Mouse (Mus musculus) neural tube, embryonic 13.5 days (tissue): ENCODE results near the gene Urb1. TPM values are rescaled to one million over a fixed set of nuclear protein-coding genes. Genes with fewer than 3 reads are reported as not detected.

Experiments used
- ATAC-seq: fragments of 200-750 bp; cut with Nextera tagmentation; 2 replicates; pipeline ENCODE4 v1.8.0; 2017; ENCODE audit warnings: low read depth, mild to moderate bottlenecking, moderate TSS enrichment, moderate library complexity
- H3K27ac ChIP-seq: fragments of 300-500 bp; sonication (generic); replicated peaks from 2 replicates; pipeline ENCODE4 v1.5.1; 2015; ENCODE audit warnings: moderate library complexity, mild to moderate bottlenecking, inconsistent platforms
- H3K27me3 ChIP-seq: fragments of 300-500 bp; sonication (generic); 2 replicates; pipeline ENCODE4 v1.6.1; 2015; ENCODE audit warnings: mild to moderate bottlenecking, inconsistent platforms
- H3K36me3 ChIP-seq: fragments of 300-500 bp; sonication (generic); 2 replicates; pipeline ENCODE4 v1.6.1; 2015; ENCODE audit warnings: mild to moderate bottlenecking, inconsistent platforms
- H3K4me1 ChIP-seq: fragments of 300-500 bp; sonication (generic); replicated peaks from 2 replicates; pipeline ENCODE4 v1.6.1; 2015; ENCODE audit warnings: inconsistent platforms
- H3K4me2 ChIP-seq: fragments of 300-500 bp; sonication (generic); 2 replicates; pipeline ENCODE4 v1.6.1; 2015; ENCODE audit warnings: inconsistent platforms, mild to moderate bottlenecking, moderate library complexity
- H3K4me3 ChIP-seq: fragments of 300-500 bp; sonication (generic); 2 replicates; pipeline ENCODE4 v1.5.1; 2015; ENCODE audit warnings: mild to moderate bottlenecking, inconsistent platforms
- H3K9ac ChIP-seq: fragments of 300-500 bp; sonication (generic); 2 replicates; pipeline ENCODE4 v1.6.1; 2015; ENCODE audit warnings: moderate library complexity, mild to moderate bottlenecking, inconsistent platforms
- H3K9me3 ChIP-seq: fragments of 300-500 bp; sonication (generic); 2 replicates; pipeline ENCODE4 v1.6.1; 2016; ENCODE audit warnings: inconsistent platforms
- WGBS: fragments of 180-500 bp; shearing (Covaris S2); methylation state at CpG from one replicate; pipeline ENCODE4 v1.1.7; 2015; 5-methylcytosine and 5-hydroxymethylcytosine counted together
- polyA plus RNA-seq: library from polyadenylated mRNA; unstranded; fragments of >200 nt; fragmentation: Nextera tagmentation; extraction: Ambion mirVana; gene quantifications from 2 replicates; pipeline ENCODE4 v1.2.1, GENCODE M21; 2015

The Urb1 gene
- polyA plus RNA-seq, 1 experiment from 2014 or later = 8.8 TPM

DNA sequence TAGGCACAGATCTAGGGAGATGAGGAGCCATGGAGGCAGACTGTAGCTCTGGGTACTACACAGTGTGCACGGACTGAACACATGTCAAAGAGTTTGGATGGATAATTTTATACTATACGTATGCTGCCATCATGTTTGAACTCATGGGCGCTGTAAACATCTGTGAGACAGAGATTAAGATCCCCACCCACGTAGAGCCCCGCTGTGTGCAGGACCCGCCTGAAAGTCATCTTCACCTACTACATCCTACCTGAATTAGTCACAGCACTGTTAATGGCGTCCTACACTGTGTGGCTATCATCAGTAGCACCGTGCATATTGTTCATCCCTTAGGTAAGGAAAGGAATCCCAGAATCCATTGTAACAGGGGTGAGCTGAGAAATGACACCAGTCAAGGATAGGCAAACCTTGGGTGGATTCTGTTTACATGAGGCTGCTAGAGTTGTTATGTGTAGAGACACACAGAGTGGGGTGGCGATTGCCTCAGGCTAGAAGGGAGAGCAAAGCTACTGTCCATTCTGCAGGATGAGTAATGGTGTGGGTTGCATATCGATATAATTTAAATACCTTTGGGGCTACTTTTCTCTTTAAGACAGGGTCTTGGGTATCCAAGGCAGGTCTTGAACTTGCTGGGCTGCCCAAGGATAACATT is 12.2 kb upstream of the Urb1 start:
- H3K9ac ChIP-seq = no peak overlapping the region
- H3K4me1 ChIP-seq = no peaks in the 10 kb centered on the region
- peaks cover 4% of the 10 kb centered on the region for H3K27me3 ChIP-seq
- no peaks in the 10 kb centered on the region for H3K36me3 ChIP-seq
- H3K4me2 ChIP-seq = no peak overlapping the region
- H3K9me3 ChIP-seq = no peaks in the 10 kb centered on the region
- WGBS = 90% methylated on average over 10 of the region's 10 CpGs
- H3K27ac ChIP-seq = no peak overlapping the region
- no peak for ATAC-seq
- H3K4me3 ChIP-seq = no peak overlapping the region

DNA sequence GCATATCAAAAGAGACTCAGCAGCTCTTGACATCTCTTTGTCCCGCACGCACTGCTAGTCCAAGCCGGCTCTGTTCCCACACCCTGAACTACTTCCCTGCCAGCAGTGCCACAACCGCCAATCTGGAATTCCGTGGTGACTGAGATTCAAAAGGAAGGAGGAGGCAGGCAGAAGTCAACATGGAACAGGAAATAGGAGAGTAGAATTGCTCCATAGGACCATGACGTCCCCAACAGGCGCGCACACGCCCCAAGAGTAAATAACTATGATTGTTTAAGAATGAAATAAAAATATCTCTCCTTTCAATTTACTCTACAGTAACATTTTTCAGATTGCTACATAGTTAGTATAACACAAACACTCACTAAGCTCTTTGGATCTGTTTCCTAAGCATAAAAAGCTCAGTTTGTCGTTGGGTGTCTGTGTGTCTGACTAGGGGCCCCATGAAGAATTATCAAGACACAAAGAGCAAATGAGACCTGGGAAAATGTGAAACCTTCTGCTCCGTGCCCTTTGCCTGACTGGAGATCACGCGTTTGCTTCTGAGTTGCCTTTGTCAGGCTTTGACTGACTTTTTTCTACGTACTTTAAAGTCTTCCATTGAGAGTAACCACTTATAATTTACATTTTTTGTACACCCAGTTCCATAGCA is 11.0 kb upstream of the Urb1 start:
- WGBS = 85% methylated on average over 14 of the region's 14 CpGs
- Histone ChIP-seq H3K9ac (no peak overlapping the region), H3K27me3 (peaks cover 4% of the 10 kb centered on the region), H3K9me3 (no peaks in the 10 kb centered on the region), H3K36me3 (no peaks in the 10 kb centered on the region), H3K4me2 (no peak overlapping the region), H3K4me3 (no peak overlapping the region), H3K4me1 (no peaks in the 10 kb centered on the region), H3K27ac (no peak overlapping the region)
- no peak for ATAC-seq

DNA sequence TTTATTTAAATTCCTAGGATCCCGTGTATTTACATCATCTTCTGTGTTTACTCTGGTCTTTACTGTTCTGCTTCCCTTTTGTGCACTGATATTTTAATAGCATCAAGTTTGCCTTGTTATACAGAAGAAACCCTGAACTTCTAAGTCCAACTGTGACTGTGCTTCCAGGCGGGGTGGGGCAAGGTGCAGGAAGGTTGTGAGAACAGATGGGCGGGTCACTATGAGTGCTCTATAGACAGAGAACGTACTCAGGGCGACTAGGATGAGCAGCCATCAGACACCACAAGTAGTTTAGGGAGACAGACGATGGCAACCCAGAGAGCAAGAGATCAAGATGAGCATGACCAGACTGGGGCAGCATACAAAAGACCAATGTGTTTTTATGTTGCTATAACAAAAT is 10.1 kb upstream of the Urb1 start:
- peaks cover 4% of the 10 kb centered on the region; the same call in 1 of the 2 replicates for H3K27me3 ChIP-seq
- no peaks in the 10 kb centered on the region for H3K36me3 ChIP-seq
- no peaks in the 10 kb centered on the region for H3K9me3 ChIP-seq
- WGBS = 83% methylated on average over 6 of the region's 6 CpGs
- H3K27ac ChIP-seq = no peak overlapping the region
- ATAC-seq = no peak
- H3K4me2 ChIP-seq = no peak overlapping the region
- no peak overlapping the region for H3K9ac ChIP-seq
- no peak overlapping the region for H3K4me3 ChIP-seq
- no peaks in the 10 kb centered on the region for H3K4me1 ChIP-seq

DNA sequence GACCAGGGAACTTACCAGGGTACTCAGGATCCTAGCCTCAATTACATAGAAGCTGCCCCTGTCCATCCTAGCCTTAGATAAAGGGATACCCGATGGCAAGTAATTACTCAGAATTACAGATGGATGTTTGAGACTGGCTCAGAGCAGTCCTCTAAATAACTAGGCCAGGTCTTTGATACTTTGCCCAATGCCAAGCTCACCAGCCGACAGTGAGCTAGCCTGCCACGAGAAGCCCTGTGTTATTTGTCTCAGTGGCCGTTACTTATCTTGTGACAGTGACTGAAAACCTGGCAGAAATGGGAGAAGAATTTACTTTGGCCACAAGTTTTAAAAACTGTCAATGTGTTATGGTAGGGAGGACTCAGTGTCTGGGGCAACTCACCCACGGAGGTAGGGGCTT is 1.9 kb upstream of the Urb1 start:
- Histone ChIP-seq H3K9me3 (no peaks in the 10 kb centered on the region), H3K4me3 (no peak overlapping the region), H3K4me1 (peaks cover 20% of the 10 kb centered on the region), H3K27me3 (no peaks in the 10 kb centered on the region), H3K4me2 (no peak overlapping the region), H3K9ac (no peak overlapping the region), H3K36me3 (no peaks in the 10 kb centered on the region), H3K27ac (no peak overlapping the region)
- WGBS = 84% methylated on average over 5 of the region's 5 CpGs
- ATAC-seq = no peak

DNA sequence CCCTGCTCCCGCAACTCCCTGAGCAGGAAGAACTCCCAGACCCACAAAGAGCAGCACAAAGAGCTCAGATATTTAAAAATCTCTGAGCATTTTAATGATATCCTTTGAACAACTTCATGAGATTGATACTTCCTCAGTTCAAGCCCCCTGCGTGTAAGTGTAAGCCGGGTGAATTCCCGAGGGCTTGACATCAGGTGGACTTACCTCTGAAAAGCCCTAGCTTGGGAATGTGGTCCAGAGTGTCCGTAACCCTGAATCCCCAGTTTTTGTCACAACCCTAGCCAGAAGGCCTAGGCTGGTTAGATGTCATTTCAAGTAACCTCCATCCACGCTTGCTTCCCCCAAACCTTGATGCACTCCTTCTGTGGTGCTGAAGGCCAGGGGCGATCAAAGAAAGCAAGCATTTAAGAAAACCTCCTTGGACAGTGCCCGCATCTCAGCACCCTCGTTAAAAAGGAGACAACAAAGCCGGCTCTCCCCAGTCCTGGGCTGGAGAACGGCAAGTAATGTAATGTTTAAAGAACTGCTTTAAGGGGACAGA is 573 bp upstream of the Urb1 start:
- Histone ChIP-seq H3K9me3 (no peaks in the 10 kb centered on the region), H3K27me3 (no peaks in the 10 kb centered on the region), H3K4me1 (peaks cover 20% of the 10 kb centered on the region), H3K9ac (peak overlapping the region; percentile 70), H3K27ac (peak overlapping the region; percentile 59), H3K4me2 (peak overlapping the region; percentile 75), H3K36me3 (0 out of 2 replicates have a peak, but pooled peaks cover 3% of the 10 kb centered on the region), H3K4me3 (peak overlapping the region; percentile 73)
- WGBS = 55% methylated on average over 11 of the region's 11 CpGs
- peak; percentile 32 for ATAC-seq

DNA sequence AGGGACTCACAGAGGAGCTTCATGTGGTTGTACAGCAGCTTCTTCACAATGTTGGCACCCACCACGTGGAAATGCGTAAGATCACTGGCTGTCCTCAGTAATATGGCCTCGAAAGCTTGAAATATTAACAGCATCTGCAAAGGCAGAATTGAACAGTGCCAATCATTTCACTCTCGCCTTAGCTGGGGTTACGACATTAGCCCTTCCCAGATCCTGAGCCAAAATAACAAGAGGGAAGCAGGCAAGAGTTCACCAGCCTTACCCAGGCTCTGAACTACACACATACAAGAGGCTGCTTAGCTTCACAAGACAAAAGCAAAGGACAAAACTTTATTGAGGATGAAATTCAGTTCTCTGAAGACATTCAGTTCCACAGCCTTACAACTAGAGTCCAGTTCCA is 5.7 kb downstream of the Urb1 start:
- Histone ChIP-seq H3K9me3 (no peaks in the 10 kb centered on the region), H3K27me3 (no peaks in the 10 kb centered on the region), H3K4me1 (peaks cover 8% of the 10 kb centered on the region), H3K9ac (no peak overlapping the region), H3K27ac (no peak overlapping the region), H3K4me2 (no peak overlapping the region), H3K4me3 (no peak overlapping the region), H3K36me3 (peaks cover 57% of the 10 kb centered on the region)
- ATAC-seq = no peak
- WGBS = 96% methylated on average over 5 of the region's 5 CpGs

DNA sequence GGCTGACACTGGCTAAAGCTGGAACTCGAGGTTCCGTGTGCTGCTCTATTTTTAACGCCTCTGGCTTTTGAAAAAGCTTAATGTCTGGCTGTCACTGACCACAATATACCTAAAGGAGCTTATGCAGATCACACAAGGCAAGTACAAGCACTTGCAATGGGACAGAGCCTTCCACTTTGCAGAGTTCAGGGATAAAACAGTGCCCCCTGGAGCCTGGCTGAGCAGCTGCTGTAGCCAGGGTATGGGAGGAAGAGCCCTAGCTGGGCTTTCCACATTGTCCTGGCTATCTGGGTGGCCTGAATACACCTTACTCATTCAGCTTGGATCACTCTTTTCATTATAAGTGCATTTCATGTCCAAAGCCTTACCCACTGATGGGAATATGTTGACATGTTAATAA is 8.3 kb downstream of the Urb1 start:
- Histone ChIP-seq H3K27me3 (no peaks in the 10 kb centered on the region), H3K9ac (no peak overlapping the region), H3K4me2 (no peak overlapping the region), H3K27ac (no peak overlapping the region), H3K9me3 (no peaks in the 10 kb centered on the region), H3K4me1 (no peaks in the 10 kb centered on the region), H3K4me3 (no peak overlapping the region), H3K36me3 (peaks cover 79% of the 10 kb centered on the region)
- 90% methylated on average over 3 of the region's 3 CpGs for WGBS
- no peak for ATAC-seq

DNA sequence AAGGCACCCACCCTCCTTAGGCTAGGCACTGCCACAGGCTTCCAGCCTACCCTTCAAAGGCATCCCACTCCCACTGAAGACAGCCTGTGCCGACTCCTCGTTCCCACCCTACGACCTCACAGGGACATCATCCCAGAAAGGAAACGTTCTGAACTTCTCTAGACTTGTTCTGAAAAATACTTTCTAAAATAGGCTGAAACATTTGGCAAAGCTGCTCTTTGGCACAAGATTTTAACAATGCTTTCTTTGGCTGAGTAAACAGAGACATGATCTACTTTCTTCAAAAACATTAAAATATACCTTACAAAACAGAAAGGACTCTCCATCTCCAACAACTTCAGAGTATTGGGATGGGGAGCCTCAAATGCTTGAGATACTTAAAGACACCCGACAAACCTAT is 9.0 kb downstream of the Urb1 start:
- Histone ChIP-seq H3K4me1 (no peaks in the 10 kb centered on the region), H3K27ac (no peak overlapping the region), H3K27me3 (no peaks in the 10 kb centered on the region), H3K4me3 (no peak overlapping the region), H3K4me2 (no peak overlapping the region), H3K9ac (no peak overlapping the region), H3K36me3 (peaks cover 85% of the 10 kb centered on the region), H3K9me3 (no peaks in the 10 kb centered on the region)
- 96% methylated on average over 5 of the region's 5 CpGs for WGBS
- no peak for ATAC-seq

DNA sequence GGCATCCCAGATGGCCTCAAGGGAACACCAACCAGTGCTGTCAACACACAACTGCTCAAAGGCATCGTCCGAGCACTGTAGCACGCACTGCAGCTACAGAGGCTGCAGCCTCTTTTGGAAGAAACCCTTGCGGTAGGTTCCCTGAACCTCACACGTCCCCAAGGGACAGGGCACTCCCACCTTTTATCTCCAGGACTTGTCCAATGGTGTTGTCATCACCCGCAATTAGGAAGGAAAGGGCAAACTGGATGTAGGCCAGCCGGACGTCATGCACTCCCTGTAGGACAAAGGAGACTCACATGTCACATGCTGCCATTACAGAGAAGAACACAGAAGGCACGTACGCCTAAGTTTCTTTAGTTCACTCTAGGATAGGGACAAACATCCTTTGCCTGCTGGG is 10.4 kb downstream of the Urb1 start:
- Histone ChIP-seq H3K4me2 (no peak overlapping the region), H3K4me1 (no peaks in the 10 kb centered on the region), H3K27ac (no peak overlapping the region), H3K9ac (no peak overlapping the region), H3K36me3 (peaks cover 86% of the 10 kb centered on the region), H3K27me3 (no peaks in the 10 kb centered on the region), H3K9me3 (no peaks in the 10 kb centered on the region), H3K4me3 (no peak overlapping the region)
- no peak for ATAC-seq
- WGBS = 90% methylated on average over 10 of the region's 10 CpGs

DNA sequence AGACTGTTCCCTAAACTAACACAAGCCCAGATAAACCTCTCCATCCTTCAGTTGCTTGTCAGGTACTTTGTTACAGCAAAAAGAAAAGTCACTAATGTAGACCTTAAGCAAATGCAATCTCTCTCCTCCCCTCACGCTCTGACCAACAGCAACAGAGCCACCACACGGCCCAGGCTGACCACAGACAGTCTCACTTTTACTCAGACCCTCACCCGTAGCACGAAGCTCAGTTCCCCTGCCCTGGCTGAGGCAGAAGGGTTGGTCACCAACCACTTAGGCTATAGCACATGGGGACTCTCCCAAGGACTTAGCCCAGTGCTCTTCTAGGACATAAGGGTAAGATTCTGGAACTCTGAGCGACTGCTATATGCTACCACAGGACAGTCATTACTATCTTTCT is 11.4 kb downstream of the Urb1 start:
- no peak for ATAC-seq
- Histone ChIP-seq H3K27ac (no peak overlapping the region), H3K9ac (no peak overlapping the region), H3K4me2 (no peak overlapping the region), H3K36me3 (peaks cover 86% of the 10 kb centered on the region), H3K27me3 (no peaks in the 10 kb centered on the region), H3K9me3 (no peaks in the 10 kb centered on the region), H3K4me1 (no peaks in the 10 kb centered on the region), H3K4me3 (no peak overlapping the region)
- 90% methylated on average over 5 of the region's 5 CpGs for WGBS

DNA sequence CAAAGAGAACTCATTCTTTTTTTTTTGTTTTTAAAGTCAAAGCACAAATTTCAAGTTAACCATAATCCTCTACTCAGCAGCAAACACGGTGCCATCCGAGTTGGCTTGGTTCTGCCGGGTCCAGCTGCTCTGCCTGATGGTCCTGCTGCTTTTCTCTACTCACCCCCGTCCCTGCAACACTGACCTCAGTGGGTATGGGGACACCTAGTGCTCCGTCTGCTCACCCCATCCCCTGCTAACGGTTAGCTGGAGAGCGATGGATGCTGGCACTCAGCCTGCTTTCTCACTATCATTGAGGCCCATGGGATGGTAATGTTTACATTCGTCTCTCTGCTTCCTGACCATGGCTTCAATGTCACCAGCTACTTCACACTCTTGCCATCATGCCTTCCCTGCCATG is 11.8 kb downstream of the Urb1 start:
- Histone ChIP-seq H3K9ac (no peak overlapping the region), H3K27ac (no peak overlapping the region), H3K4me2 (no peak overlapping the region), H3K36me3 (peaks cover 87% of the 10 kb centered on the region), H3K27me3 (no peaks in the 10 kb centered on the region), H3K9me3 (no peaks in the 10 kb centered on the region), H3K4me3 (no peak overlapping the region), H3K4me1 (no peaks in the 10 kb centered on the region)
- 89% methylated on average over 8 of the region's 8 CpGs for WGBS
- no peak for ATAC-seq

DNA sequence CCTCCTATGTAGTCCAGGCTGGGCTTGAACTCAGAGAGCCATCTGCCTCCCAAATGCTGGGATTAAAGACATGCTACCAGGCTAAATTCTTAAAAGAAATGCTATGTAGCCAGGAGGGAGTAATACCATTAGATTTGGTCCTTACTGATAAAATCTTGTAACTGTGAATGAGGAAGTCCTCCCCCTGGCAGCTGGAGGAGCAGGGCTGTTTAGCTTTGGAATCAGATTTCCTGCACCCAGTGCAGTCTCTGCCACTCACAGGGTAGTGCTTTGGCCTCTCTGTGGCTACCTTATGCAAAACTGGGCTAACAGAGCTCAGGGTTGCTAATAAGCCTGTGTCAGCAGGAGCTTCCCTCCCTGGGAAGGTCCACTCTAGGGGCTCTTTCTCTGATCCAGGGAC is 15.5 kb downstream of the Urb1 start:
- Histone ChIP-seq H3K27ac (no peak overlapping the region), H3K9ac (no peak overlapping the region), H3K36me3 (peaks cover 95% of the 10 kb centered on the region), H3K4me2 (no peak overlapping the region), H3K4me1 (no peaks in the 10 kb centered on the region), H3K27me3 (no peaks in the 10 kb centered on the region), H3K4me3 (no peak overlapping the region), H3K9me3 (no peaks in the 10 kb centered on the region)
- ATAC-seq = no peak

DNA sequence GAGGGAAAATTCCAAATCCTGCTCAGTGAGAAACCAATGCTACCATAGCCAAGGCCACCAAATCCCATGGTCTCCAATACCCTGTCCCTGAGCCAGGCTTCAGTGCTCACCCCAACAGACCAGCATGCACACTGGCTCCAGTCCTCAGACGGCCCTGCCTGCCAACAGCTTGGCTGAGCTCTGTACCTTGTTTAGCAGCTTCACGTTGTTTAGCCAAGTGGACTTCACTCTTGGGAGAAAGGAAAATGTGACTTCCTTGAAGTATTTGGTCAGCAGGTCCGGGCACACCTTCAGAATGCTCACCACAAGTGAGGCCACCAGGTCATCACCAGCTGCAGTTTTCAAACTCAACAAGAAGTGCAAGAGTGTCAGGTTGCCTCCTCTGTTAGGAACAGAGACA is 17.7 kb downstream of the Urb1 start:
- ATAC-seq = no peak
- no peak overlapping the region for H3K27ac ChIP-seq
- no peaks in the 10 kb centered on the region for H3K4me1 ChIP-seq
- H3K4me2 ChIP-seq = no peak overlapping the region
- H3K4me3 ChIP-seq = no peak overlapping the region
- no peaks in the 10 kb centered on the region for H3K27me3 ChIP-seq
- WGBS = 93% methylated on average over 3 of the region's 3 CpGs
- no peak overlapping the region for H3K9ac ChIP-seq
- H3K36me3 ChIP-seq = peaks cover 99% of the 10 kb centered on the region
- H3K9me3 ChIP-seq = no peaks in the 10 kb centered on the region
